Mouse (Mus musculus): ENCODE results near the gene Ptbp3. TPM values are rescaled to one million over a fixed set of nuclear protein-coding genes. Genes with fewer than 3 reads are reported as not detected.

Ptbp3 gene
- total RNA-seq, 2 experiments from 2014 or later, result 28.9 to 29.9 TPM

- intact Hi-C loops (cut with DNase I), result no loop called here
- DNase-seq, result no peak
Observed at GRCm38 (mm10) chr4:59510321-59510720, 38.8 kb downstream of the Ptbp3 start.

GRCm38 (mm10) chr4:59509558-59509957 is 39.6 kb downstream of the Ptbp3 start:
- no peak for DNase-seq
- intact Hi-C loops (cut with DNase I), result no loop called here

DNA sequence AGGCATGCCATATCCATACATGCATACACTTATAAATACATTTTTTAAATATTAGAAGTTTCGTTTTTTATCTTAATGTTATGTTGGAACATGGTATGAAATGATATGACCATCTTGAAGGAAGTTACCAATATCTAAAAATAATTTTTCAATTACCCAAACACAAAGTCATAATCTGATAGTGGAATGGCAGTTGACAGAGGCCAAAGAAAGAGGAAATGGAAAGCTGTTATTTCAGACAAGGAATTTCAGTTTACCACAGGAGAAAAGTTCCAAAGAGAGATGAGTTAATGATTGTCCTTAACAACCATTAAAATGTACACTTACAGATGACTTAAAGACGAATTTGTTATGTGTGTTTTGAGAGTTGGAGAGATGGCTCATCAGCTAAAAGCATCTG is 41.4 kb downstream of the Ptbp3 start:
- intact Hi-C loops (cut with DNase I), result no loop called here
- no peak for DNase-seq

DNA sequence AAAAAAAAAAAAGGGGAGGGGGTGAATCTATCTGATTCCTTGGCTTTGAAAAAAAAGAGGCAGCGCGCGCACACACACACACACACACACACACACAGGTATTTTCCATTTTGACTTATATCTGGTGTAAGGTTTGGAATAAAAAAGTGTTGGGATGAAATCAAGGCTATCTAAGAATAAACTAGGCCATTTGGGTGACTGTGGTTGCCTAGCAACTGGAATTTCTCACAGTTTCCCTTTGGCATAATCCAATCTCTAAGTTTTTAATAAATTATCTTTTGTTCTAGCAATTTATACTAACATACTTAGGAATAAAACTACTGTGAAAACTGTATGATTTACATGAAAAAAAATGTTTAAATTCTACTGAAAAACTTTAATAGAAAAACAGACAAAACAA is 42.5 kb downstream of the Ptbp3 start:
- no peak for DNase-seq
- intact Hi-C loops (cut with DNase I), result no loop called here

GRCm38 (mm10) chr4:59505481-59505880 is 43.7 kb downstream of the Ptbp3 start:
- DNase-seq, result no peak
- intact Hi-C loops (cut with DNase I), result no loop called here

GRCm38 (mm10) chr4:59491097-59491496 is 58.1 kb downstream of the Ptbp3 start:
- no peak for DNase-seq
- intact Hi-C loops (cut with DNase I), result no loop called here

DNA sequence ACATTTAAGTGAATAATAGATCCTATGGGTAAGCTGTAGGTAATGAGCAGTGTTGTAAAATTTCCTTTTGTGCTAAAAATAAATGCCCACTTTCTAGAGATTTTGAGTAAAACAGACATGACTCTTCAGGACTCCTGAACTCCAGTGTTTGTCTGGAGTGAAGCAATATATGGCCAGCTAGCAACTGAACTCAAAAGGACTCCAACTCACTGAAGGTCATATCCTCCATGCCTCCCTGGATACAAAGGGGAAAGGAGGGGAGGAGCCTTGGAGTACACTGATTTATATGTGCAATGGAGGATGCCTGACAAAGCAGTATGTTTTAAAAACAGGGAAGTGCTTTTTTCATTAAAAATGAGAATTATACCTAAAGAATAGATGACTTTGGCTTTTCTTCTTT is 77.9 kb downstream of the Ptbp3 start:
- no peak for DNase-seq
- intact Hi-C loops (cut with DNase I), result no loop called here

DNA sequence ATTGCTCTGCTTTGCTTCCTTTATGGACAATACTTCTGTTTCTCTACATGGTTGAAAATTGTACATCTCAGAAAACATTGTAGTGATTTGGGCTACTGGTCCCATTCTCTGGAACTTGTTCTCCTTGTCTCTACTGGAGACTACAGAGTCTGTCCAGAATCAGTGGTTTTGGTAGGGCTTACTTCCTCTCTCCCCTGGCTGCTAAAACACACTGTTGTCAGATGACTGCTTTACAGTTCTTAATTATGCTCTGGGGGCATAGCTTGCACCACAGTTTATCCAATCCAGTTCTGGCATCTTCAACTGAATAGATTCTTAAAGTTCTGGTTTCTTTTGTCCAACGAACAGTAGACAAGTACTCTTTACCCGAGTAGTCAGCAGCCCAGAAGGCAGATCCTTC is 83.7 kb downstream of the Ptbp3 start:
- no peak for DNase-seq
- intact Hi-C loops (cut with DNase I), result no loop called here

DNA sequence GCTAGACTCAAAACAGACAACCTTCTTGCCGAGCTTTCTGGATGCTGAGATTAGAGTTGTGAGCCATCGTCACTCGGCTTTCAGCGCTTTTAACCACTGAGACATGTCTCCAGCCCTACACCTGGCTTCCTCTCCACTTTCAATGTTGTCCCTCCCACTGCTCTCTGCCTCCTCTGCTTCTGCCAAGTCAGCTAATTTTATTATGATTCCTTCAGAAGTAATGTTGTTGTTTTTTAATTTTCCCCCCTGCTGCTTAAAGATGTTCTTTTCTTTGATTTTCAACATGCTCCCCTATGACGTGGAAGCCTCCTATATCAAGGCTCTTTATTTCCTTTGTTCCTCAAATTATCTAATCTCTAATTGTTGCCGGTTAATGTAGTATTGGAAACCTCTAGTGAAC is 84.5 kb downstream of the Ptbp3 start:
- no peak for DNase-seq
- intact Hi-C loops (cut with DNase I), result no loop called here

DNA sequence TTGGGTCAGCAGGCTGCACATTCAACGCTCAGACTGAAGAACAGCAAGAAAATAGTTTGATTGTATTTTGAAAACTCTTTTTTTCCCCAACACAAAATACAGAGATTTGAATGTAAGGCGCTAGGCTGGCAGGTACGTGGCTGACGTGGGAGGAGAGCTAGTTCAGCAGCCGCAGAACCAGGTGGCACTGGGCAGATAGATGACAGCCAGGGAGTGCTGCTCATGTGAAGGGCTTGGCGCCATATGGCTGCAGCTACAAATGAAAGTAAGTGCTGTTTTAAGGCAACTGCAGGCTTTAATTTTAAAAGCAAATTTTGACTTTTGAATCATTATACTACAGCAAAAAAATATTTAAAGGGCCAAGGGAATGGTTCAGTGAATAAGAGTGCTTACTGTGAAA is 86.7 kb downstream of the Ptbp3 start:
- intact Hi-C loops (cut with DNase I), result no loop called here

GRCm38 (mm10) chr4:59461116-59461727 is 87.9 kb downstream of the Ptbp3 start:
- DNase-seq, result no peak
- intact Hi-C loops (cut with DNase I), result no loop called here

More for the DNA sequence above, 86.7 kb downstream of the Ptbp3 start:
- DNase-seq, result no peak

DNA sequence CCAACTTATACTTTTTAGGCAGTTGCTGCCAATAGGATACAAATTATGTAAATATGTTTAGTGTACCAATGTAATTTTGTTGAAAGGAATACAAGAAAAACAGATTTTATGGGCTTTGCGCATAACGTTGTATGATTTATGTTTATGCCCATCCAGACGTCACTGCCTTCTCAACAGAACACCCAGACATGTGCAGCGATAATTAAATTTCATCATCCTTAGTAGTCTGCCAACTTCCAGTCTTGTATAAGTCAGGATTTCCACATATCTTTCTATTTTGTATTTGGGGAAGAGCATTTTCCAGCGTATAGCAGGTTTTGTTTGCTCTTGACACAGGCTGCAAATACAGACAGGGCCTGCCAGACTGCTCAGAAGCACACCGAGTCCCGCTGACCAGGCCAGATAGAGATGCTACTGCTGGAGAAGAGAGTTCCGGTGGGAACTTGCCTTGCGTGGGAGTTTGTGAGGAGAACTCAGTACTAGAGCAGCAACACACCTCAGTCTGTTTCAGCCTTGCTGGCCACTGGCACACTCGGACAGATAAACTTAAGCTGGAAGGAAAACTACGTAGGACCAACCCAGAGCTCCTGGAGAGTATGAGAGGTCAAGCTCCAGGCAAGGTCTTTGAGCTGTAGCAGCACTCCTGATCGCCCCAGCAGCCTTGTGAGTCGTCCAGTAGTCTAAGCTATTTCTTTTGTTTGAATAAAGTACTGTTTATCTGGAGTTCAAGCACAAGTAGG is 89.8 kb downstream of the Ptbp3 start:
- DNase-seq, result no peak
- intact Hi-C loops (cut with DNase I), result no loop called here

- peak; percentile 4 for DNase-seq
- intact Hi-C loops (cut with DNase I), result no loop called here
Observed at GRCm38 (mm10) chr4:59457941-59458340, 91.2 kb downstream of the Ptbp3 start.

DNA sequence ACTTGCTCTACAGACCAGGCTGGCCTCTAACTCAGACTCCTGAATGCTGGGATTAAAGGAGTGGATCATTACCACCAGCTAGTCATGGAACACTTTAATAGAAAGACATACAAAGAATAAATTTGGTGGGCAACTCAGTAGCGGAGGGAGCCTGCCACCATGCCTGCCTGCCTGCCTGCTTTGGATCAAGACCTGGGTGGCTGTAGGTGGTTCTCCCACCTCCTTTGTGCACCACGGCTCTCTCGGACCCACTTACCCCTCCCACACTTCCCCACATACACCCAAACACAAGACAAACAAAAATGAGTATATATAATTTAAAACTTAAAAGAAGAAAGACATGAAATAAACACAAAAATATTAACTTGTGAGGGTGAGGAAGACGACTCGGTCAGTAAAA is 92.1 kb downstream of the Ptbp3 start:
- no peak for DNase-seq
- intact Hi-C loops (cut with DNase I), result no loop called here

- intact Hi-C loops (cut with DNase I), result no loop called here
Observed at GRCm38 (mm10) chr4:59455465-59455864, 93.7 kb downstream of the Ptbp3 start.

GRCm38 (mm10) chr4:59454046-59454445 is 95.1 kb downstream of the Ptbp3 start:
- no peak for DNase-seq
- intact Hi-C loops (cut with DNase I), result no loop called here

More at GRCm38 (mm10) chr4:59455465-59455864, 93.7 kb downstream of the Ptbp3 start:
- DNase-seq, result no peak

GRCm38 (mm10) chr4:59452503-59452933 is 96.6 kb downstream of the Ptbp3 start:
- intact Hi-C loops (cut with DNase I), result no loop called here
- no peak for DNase-seq

GRCm38 (mm10) chr4:59450906-59451305 is 98.3 kb downstream of the Ptbp3 start:
- intact Hi-C loops (cut with DNase I), result no loop called here
- no peak for DNase-seq

DNA sequence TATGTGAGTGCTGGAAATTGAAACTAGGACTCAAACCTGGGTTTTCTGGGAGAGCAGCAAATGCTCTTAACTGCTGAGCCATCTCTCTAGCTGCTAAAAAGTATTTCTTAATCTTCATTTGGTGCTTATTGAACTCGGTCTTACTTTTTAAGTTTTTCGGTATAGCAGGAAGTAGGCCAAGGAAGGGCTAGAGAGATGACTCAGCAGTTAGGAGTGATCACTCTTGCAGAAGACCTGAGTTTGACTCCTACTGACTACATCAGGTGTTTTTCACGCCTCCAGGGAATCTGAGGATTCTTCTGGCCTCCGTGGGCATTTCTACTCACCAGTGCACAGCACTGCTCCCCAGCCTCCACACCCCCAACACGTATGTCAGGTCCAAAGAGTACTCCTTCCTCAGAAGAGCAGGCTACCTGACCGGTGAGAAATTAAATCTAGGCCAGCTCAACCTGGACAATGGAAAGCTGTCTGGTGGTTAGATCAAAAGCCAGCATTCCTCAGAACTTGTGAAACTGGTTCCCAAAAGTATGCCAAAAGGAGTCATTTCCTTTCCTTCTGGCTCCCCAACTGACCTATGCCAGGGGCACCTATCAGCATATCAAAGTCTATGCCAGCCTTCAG is 98.8 kb downstream of the Ptbp3 start:
- DNase-seq, result no peak
- intact Hi-C loops (cut with DNase I), result no loop called here

DNA sequence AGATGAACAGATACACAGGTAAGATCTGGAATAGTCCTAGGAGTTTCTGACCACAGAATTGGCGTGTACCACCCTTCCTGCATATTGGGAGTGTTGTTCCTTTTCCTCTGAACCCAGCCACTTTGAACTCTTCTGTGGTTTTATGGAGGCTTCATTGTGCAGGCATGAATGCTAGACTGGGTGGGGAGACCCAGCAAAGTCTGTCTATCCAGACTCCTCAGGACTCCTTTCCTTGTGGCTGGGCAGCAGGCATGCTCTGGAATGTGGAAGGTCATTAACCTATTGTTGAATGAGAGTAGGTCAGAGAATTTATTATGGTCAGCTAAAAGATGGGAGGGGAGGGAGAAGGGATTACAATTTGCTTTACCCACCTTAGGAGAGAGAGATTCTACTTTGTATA is 101.9 kb downstream of the Ptbp3 start:
- intact Hi-C loops (cut with DNase I), result no loop called here
- DNase-seq, result no peak

- no peak for DNase-seq
- intact Hi-C loops (cut with DNase I), result no loop called here
Observed at GRCm38 (mm10) chr4:59445516-59445915, 103.6 kb downstream of the Ptbp3 start.

DNA sequence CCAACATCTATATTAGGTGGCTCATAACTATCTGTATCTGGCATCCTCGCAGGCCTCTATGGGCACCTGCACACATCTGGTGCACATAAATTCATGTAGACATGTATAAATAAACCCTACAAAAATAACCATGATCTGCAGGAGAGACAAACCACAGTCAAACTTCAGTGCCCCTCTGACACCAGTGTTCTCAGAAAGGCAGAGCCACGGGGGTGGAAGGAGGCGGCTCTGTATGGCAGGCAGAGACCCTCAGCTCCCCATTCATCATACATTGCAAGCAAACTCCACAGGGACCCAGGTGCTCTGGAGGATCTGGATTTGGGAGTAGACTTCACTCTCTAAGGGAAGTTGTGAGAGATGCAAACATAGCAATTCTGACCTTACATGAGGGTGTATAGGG is 104.2 kb downstream of the Ptbp3 start:
- intact Hi-C loops (cut with DNase I), result no loop called here
- no peak for DNase-seq
